ENCODE assay signal across 15 mouse cellular contexts in genomic region chr2:32162646-32163045, GRCm38 (mm10).
"Had no signal": no experiment of that assay in that cellular context is flagged by ENCODE, and none has a peak within 500 bp of the region (broad histone marks: within the 10 kb centered on the region; RNA-seq: fewer than 3 reads in every experiment).

No protein-coding gene starts in this region.

- H3K27ac ChIP-seq: limb, embryonic 13.5 days; macrophage; midbrain, embryonic 13.5 days had no signal

- H3K4me3 ChIP-seq: limb, embryonic 13.5 days; liver, embryonic 13.5 days; midbrain, embryonic 13.5 days had no signal

- ATAC-seq: intestine, postnatal 0 days; midbrain, embryonic 13.5 days had no signal

- DNase-seq: kidney, adult 8-10 months; kidney, postnatal 25 days; layer of hippocampus, adult 9-11 months; left cerebral cortex, postnatal 4 days; liver, embryonic 13.5 days; lung, embryonic 14.5 days; lung, postnatal 10 days; right cerebral cortex, postnatal 25 days; spleen, adult 18-20 months; thymus, adult 18-20 months; thymus, postnatal 14 days had no signal

- H3K9me3 ChIP-seq: limb, embryonic 13.5 days; liver, embryonic 13.5 days; midbrain, embryonic 13.5 days had no signal

- H3K9ac ChIP-seq: limb, embryonic 13.5 days; liver, embryonic 13.5 days; lung, embryonic 14.5 days; midbrain, embryonic 13.5 days had no signal

- H3K4me2 ChIP-seq: limb, embryonic 13.5 days; liver, embryonic 13.5 days; lung, embryonic 14.5 days; midbrain, embryonic 13.5 days had no signal

- H3K27me3 ChIP-seq: limb, embryonic 13.5 days; liver, embryonic 13.5 days; midbrain, embryonic 13.5 days had no signal
